Mouse (Mus musculus): ENCODE measurements around the gene Olfr695.
"Not testable (repeated sequence)": the region's sequence is repeated elsewhere in the genome, so short reads cannot be mapped to it uniquely, and the experiment has no call there.

Olfr695 gene

GRCm38 (mm10) chr7:106716296-106716695 is at the start of gene Olfr695:
Gene Olfr695, minus strand, starts transcription at chr7:106716396.
- DNase-seq (ENCODE audit: inconsistent age in 2 of 2, low spot score in 1 of 2): no peak

- DNase-seq (ENCODE audit: inconsistent age in 2 of 2, low spot score in 1 of 2): not testable (repeated sequence)
These were observed 44.8 kb upstream of the Olfr695 start for GRCm38 (mm10) chr7:106761008-106761407.

GRCm38 (mm10) chr7:106758800-106759199 is 42.6 kb upstream of the Olfr695 start:
- no peak for DNase-seq (ENCODE audit: inconsistent age in 2 of 2, low spot score in 1 of 2)

- DNase-seq (ENCODE audit: inconsistent age in 2 of 2, low spot score in 1 of 2): no peak
These were observed 39.1 kb upstream of the Olfr695 start, which contains the start of gene Olfr698 for GRCm38 (mm10) chr7:106755297-106755696. Gene Olfr698, minus strand, starts transcription at chr7:106755397.

- DNase-seq (ENCODE audit: inconsistent age in 2 of 2, low spot score in 1 of 2): no peak
These were observed 29.6 kb upstream of the Olfr695 start for GRCm38 (mm10) chr7:106745811-106746210.

GRCm38 (mm10) chr7:106742343-106742742 is 26.1 kb upstream of the Olfr695 start, which contains the start of gene Olfr697:
Gene Olfr697, minus strand, starts transcription at chr7:106742443.
- no peak for DNase-seq (ENCODE audit: inconsistent age in 2 of 2, low spot score in 1 of 2)

GRCm38 (mm10) chr7:106737028-106737427 is 20.8 kb upstream of the Olfr695 start:
- no peak for DNase-seq (ENCODE audit: inconsistent age in 2 of 2, low spot score in 1 of 2)

- no peak for DNase-seq (ENCODE audit: inconsistent age in 2 of 2, low spot score in 1 of 2)
These were observed 17.5 kb upstream of the Olfr695 start for GRCm38 (mm10) chr7:106733717-106734116.

- not testable (repeated sequence) for DNase-seq (ENCODE audit: inconsistent age in 2 of 2, low spot score in 1 of 2)
These were observed 9.5 kb upstream of the Olfr695 start for GRCm38 (mm10) chr7:106725654-106726053.

- no peak for DNase-seq (ENCODE audit: inconsistent age in 2 of 2, low spot score in 1 of 2)
These were observed 4.7 kb downstream of the Olfr695 start for GRCm38 (mm10) chr7:106711463-106711862.

GRCm38 (mm10) chr7:106707705-106708104 is 8.5 kb downstream of the Olfr695 start:
- DNase-seq (ENCODE audit: inconsistent age in 2 of 2, low spot score in 1 of 2): not testable (repeated sequence)

- no peak for DNase-seq (ENCODE audit: inconsistent age in 2 of 2, low spot score in 1 of 2)
These were observed 19.3 kb downstream of the Olfr695 start for GRCm38 (mm10) chr7:106696891-106697290.

GRCm38 (mm10) chr7:106692976-106693375 is 23.2 kb downstream of the Olfr695 start:
- DNase-seq (ENCODE audit: inconsistent age in 2 of 2, low spot score in 1 of 2): no peak

- no peak for DNase-seq (ENCODE audit: inconsistent age in 2 of 2, low spot score in 1 of 2)
These were observed 24.5 kb downstream of the Olfr695 start, which contains the start of gene Olfr694 for GRCm38 (mm10) chr7:106691714-106692113. Gene Olfr694, minus strand, starts transcription at chr7:106691814.

GRCm38 (mm10) chr7:106685382-106685781 is 30.8 kb downstream of the Olfr695 start:
- no peak for DNase-seq (ENCODE audit: inconsistent age in 2 of 2, low spot score in 1 of 2)

- DNase-seq (ENCODE audit: inconsistent age in 2 of 2, low spot score in 1 of 2): no peak
These were observed 35.7 kb downstream of the Olfr695 start, which contains the start of gene Olfr693 for GRCm38 (mm10) chr7:106680484-106680883. Gene Olfr693, minus strand, starts transcription at chr7:106680584.
